Mouse (Mus musculus): Measurements from ENCODE around the gene Lhx9. TPM values are rescaled to one million over a fixed set of nuclear protein-coding genes. Genes with fewer than 3 reads are reported as not detected.

Gene Lhx9
- polyA plus RNA-seq, 1 experiment from 2014 or later: 2.0 TPM

DNA sequence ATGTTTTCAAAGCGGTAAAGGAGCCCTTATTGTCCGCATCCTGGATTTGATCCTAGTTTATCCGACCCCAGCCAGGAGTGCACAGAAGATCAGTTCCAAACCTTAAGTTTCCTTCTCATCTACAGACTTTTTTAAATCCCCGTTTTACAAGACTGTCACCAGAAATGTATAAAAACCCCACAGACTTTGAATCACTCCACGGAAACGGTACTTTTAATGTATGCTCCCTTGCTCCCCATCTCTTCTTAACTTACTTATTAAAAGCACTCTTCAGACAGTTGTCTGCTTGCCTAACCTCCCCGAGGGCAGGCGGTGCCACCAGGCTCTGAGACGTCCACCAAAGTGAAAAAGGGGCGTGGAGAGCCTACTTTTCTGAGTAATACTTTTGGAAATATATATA is 5.6 kb downstream of the Lhx9 start:
- no peak overlapping the region; the same call in 1 of the 2 replicates for H3K4me3 ChIP-seq (ENCODE audit: low read depth, low read length)
- 3% methylated on average over 10 of the region's 10 CpGs for WGBS (ENCODE audit: insufficient replicate concordance)
- no peaks in the 10 kb centered on the region for H3K9me3 ChIP-seq (replicated peaks; ENCODE audit: control insufficient read depth, low read length)
- no peaks in the 10 kb centered on the region for H3K36me3 ChIP-seq (ENCODE audit: control insufficient read depth, insufficient read depth, low read length)
- peaks cover 7% of the 10 kb centered on the region for H3K4me1 ChIP-seq (ENCODE audit: control insufficient read depth, insufficient read depth, low read length)
- ATAC-seq (replicated peaks; ENCODE audit: insufficient number of reproducible peaks, low FRiP score, low TSS enrichment): no peak
- no peak overlapping the region for H3K27ac ChIP-seq (ENCODE audit: low read depth, low read length)
- peak overlapping the region; percentile 58; the same call in 1 of the 2 replicates for H3K4me2 ChIP-seq
- H3K9ac ChIP-seq (ENCODE audit: low read depth, low read length): no peak overlapping the region
- peaks cover 73% of the 10 kb centered on the region for H3K27me3 ChIP-seq (ENCODE audit: control insufficient read depth, insufficient read depth, low read length)

DNA sequence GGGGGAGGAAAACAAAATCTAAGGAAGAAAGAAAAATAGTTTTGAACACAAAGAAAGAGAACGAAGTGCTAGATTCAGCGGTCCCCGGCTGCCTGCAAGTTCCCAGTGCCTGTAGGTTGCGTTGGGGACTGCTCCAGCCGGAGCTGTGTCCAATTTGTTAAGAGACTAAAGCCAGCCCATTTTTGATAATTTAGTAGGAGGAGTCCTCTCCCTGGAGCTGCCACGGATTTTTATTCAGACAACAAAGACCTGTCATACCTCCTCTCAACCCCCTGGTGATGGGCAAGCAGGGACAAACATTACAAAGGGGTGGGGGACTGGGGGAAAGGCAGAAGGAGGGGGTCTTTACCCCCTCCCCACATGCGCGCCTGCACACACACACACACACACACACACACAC is 6.1 kb downstream of the Lhx9 start:
- Histone ChIP-seq H3K9ac (ENCODE audit: low read depth, low read length) (no peak overlapping the region), H3K4me2 (peak overlapping the region; percentile 58), H3K9me3 (replicated peaks; ENCODE audit: control insufficient read depth, low read length) (no peaks in the 10 kb centered on the region), H3K27me3 (ENCODE audit: control insufficient read depth, insufficient read depth, low read length) (peaks cover 76% of the 10 kb centered on the region), H3K4me3 (ENCODE audit: low read depth, low read length) (peak overlapping the region; percentile 38), H3K4me1 (ENCODE audit: control insufficient read depth, insufficient read depth, low read length) (peaks cover 7% of the 10 kb centered on the region), H3K36me3 (ENCODE audit: control insufficient read depth, insufficient read depth, low read length) (no peaks in the 10 kb centered on the region), H3K27ac (ENCODE audit: low read depth, low read length) (no peak overlapping the region)
- ATAC-seq (replicated peaks; ENCODE audit: insufficient number of reproducible peaks, low FRiP score, low TSS enrichment): 0 out of 2 replicates have a peak, but pooled peaks have one; percentile 56
- WGBS (ENCODE audit: insufficient replicate concordance): 0% methylated on average over 8 of the region's 8 CpGs

GRCm38 (mm10) chr1:138841306-138842095 is 6.9 kb downstream of the Lhx9 start:
- Histone ChIP-seq H3K27ac (ENCODE audit: low read depth, low read length) (no peak overlapping the region), H3K4me1 (ENCODE audit: control insufficient read depth, insufficient read depth, low read length) (peaks cover 7% of the 10 kb centered on the region)

GRCm38 (mm10) chr1:138840440-138841305 is 7.7 kb downstream of the Lhx9 start:
- H3K9me3 ChIP-seq (replicated peaks; ENCODE audit: control insufficient read depth, low read length): no peaks in the 10 kb centered on the region
- 9% methylated on average over 25 of the region's 25 CpGs for WGBS (ENCODE audit: insufficient replicate concordance)
- peak overlapping the region; percentile 58 for H3K4me2 ChIP-seq
- H3K36me3 ChIP-seq (ENCODE audit: control insufficient read depth, insufficient read depth, low read length): no peaks in the 10 kb centered on the region
- peaks cover 7% of the 10 kb centered on the region for H3K4me1 ChIP-seq (ENCODE audit: control insufficient read depth, insufficient read depth, low read length)
- no peak overlapping the region for H3K27ac ChIP-seq (ENCODE audit: low read depth, low read length)
- ATAC-seq (replicated peaks; ENCODE audit: insufficient number of reproducible peaks, low FRiP score, low TSS enrichment): no peak
- H3K9ac ChIP-seq (ENCODE audit: low read depth, low read length): no peak overlapping the region
- peak overlapping the region; percentile 38 for H3K4me3 ChIP-seq (ENCODE audit: low read depth, low read length)
- peaks cover 77% of the 10 kb centered on the region for H3K27me3 ChIP-seq (ENCODE audit: control insufficient read depth, insufficient read depth, low read length)

More at GRCm38 (mm10) chr1:138841306-138842095, 6.9 kb downstream of the Lhx9 start:
- ATAC-seq (replicated peaks; ENCODE audit: insufficient number of reproducible peaks, low FRiP score, low TSS enrichment): no peak
- peaks cover 77% of the 10 kb centered on the region for H3K27me3 ChIP-seq (ENCODE audit: control insufficient read depth, insufficient read depth, low read length)
- H3K4me2 ChIP-seq: peak overlapping the region; percentile 58
- no peaks in the 10 kb centered on the region for H3K9me3 ChIP-seq (replicated peaks; ENCODE audit: control insufficient read depth, low read length)
- peak overlapping the region; percentile 38 for H3K4me3 ChIP-seq (ENCODE audit: low read depth, low read length)
- H3K9ac ChIP-seq (ENCODE audit: low read depth, low read length): peak overlapping the region; percentile 28; the same call in 1 of the 2 replicates
- no peaks in the 10 kb centered on the region for H3K36me3 ChIP-seq (ENCODE audit: control insufficient read depth, insufficient read depth, low read length)
- under 1% methylated on average over 54 of the region's 54 CpGs for WGBS (ENCODE audit: insufficient replicate concordance)

DNA sequence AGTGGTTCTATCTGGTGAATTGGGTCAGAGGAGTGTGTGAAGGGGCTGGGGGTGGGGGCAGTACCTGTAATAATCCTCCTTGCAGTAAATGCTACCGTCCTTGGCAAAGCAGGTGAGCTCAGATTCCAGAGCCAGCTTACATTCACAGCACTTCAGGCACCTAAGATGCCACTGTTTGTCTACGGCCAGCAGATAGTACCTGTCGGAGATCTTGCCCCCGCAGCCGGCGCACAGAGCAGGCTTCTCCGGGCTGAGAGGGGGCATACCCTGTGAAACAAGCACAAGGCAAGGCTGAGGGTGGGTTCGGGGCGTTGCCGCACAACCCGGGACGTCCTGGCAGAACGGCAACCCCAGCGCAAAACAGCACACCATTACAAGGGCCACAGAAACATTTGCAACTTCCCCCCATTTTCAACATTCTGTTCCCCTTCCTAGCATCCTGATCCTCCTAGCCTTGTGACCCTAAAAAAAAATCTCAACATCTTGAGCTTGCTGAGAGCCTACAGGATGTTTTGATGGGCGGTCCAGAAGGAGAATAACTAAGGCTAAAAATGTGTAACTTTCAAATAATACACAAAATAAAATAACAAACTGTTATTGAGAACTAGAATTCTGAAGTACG is 8.5 kb downstream of the Lhx9 start:
- Histone ChIP-seq H3K4me2 (no peak overlapping the region), H3K9me3 (replicated peaks; ENCODE audit: control insufficient read depth, low read length) (no peaks in the 10 kb centered on the region), H3K27me3 (ENCODE audit: control insufficient read depth, insufficient read depth, low read length) (peaks cover 73% of the 10 kb centered on the region), H3K9ac (ENCODE audit: low read depth, low read length) (no peak overlapping the region), H3K4me1 (ENCODE audit: control insufficient read depth, insufficient read depth, low read length) (peaks cover 7% of the 10 kb centered on the region), H3K4me3 (ENCODE audit: low read depth, low read length) (0 out of 2 replicates have a peak overlapping the region, but pooled peaks have one; percentile 8), H3K36me3 (ENCODE audit: control insufficient read depth, insufficient read depth, low read length) (no peaks in the 10 kb centered on the region), H3K27ac (ENCODE audit: low read depth, low read length) (no peak overlapping the region)
- WGBS (ENCODE audit: insufficient replicate concordance): 12% methylated on average over 16 of the region's 16 CpGs
- ATAC-seq (replicated peaks; ENCODE audit: insufficient number of reproducible peaks, low FRiP score, low TSS enrichment): no peak

GRCm38 (mm10) chr1:138839291-138839690 is 9.1 kb downstream of the Lhx9 start:
- H3K27ac ChIP-seq (ENCODE audit: low read depth, low read length): no peak overlapping the region
- ATAC-seq (replicated peaks; ENCODE audit: insufficient number of reproducible peaks, low FRiP score, low TSS enrichment): no peak
- H3K27me3 ChIP-seq (ENCODE audit: control insufficient read depth, insufficient read depth, low read length): peaks cover 73% of the 10 kb centered on the region
- no peak overlapping the region for H3K4me3 ChIP-seq (ENCODE audit: low read depth, low read length)
- H3K4me1 ChIP-seq (ENCODE audit: control insufficient read depth, insufficient read depth, low read length): peaks cover 7% of the 10 kb centered on the region
- no peak overlapping the region for H3K9ac ChIP-seq (ENCODE audit: low read depth, low read length)
- H3K9me3 ChIP-seq (replicated peaks; ENCODE audit: control insufficient read depth, low read length): no peaks in the 10 kb centered on the region
- 7% methylated on average over 2 of the region's 2 CpGs for WGBS (ENCODE audit: insufficient replicate concordance)
- H3K36me3 ChIP-seq (ENCODE audit: control insufficient read depth, insufficient read depth, low read length): no peaks in the 10 kb centered on the region
- H3K4me2 ChIP-seq: no peak overlapping the region

DNA sequence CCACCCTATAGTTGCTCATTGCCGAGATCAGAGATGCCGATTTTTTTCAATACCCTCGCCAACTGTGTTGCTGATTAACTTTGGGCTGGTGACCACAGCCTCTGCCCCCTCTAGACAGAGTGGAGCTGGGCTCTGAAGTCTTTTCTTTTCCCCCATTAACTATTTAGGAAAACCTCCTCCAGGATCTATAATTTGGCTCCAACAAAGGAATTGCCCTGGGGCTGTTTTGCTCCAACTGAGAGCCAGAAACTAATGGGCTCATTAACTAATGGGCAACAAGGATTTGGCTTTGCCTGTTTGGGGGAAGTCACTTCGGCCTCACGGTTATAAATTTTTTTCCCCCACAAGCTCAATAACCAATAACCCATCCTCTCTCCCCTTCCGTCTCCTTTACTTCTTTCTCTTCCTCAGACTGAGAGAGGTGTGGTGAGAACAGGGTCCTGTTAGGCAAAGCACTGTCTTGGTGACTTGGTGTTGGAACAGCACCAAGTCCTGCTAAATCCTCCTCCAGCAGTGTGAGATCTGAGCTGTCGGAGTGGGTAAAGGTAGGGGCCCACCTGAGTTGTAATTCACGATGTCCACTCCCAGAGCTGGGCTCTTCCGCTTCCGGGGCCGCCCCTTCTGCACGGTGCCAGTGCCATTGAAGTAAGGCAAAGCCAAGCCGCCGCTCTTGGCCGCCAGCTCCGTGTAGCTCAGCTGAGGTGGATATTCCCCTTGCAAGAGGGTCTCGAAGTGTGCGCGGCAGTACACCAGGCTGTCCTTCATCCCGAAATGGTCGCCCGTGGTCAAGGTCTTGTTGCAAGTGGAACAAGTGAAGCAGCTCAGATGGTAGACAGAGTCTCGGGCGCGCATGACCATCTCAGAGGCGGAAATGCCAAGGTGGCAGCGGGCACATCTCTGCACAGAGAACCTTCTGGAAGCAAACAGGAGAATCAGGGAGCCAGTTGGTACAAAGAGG is 10.3 kb downstream of the Lhx9 start:
- Histone ChIP-seq H3K27me3 (ENCODE audit: control insufficient read depth, insufficient read depth, low read length) (peaks cover 63% of the 10 kb centered on the region), H3K27ac (ENCODE audit: low read depth, low read length) (no peak overlapping the region)

More for the DNA sequence above, 10.3 kb downstream of the Lhx9 start:
- Histone ChIP-seq H3K4me2 (peak overlapping the region; percentile 48), H3K36me3 (ENCODE audit: control insufficient read depth, insufficient read depth, low read length) (no peaks in the 10 kb centered on the region), H3K4me3 (ENCODE audit: low read depth, low read length) (peak overlapping the region; percentile 23; the same call in 1 of the 2 replicates), H3K4me1 (ENCODE audit: control insufficient read depth, insufficient read depth, low read length) (peaks cover 7% of the 10 kb centered on the region), H3K9me3 (replicated peaks; ENCODE audit: control insufficient read depth, low read length) (no peaks in the 10 kb centered on the region), H3K9ac (ENCODE audit: low read depth, low read length) (0 out of 2 replicates have a peak overlapping the region, but pooled peaks have one; percentile 10)
- 15% methylated on average over 27 of the region's 27 CpGs for WGBS (ENCODE audit: insufficient replicate concordance)
- no peak for ATAC-seq (replicated peaks; ENCODE audit: insufficient number of reproducible peaks, low FRiP score, low TSS enrichment)
